Comparison of ENCODE assay signal across 9 mouse cellular contexts in genomic region chr5:111639476-111640287, GRCm38 (mm10).
DNase-seq lines count a peak whose midpoint lies in the region; ATAC-seq and TF ChIP-seq lines count a peak whose summit lies in the region.
"Had no signal": no experiment of that assay in that cellular context is flagged by ENCODE, and none has a peak within 500 bp of the region (broad histone marks: within the 10 kb centered on the region; RNA-seq: fewer than 3 reads in every experiment).

No protein-coding gene starts in this region.

- H3K4me1 ChIP-seq in limb, embryonic 14.5 days (ENCODE audit: control insufficient read depth, insufficient read depth, low read length): peaks cover 11% of the 10 kb centered on the region
- H3K4me1 ChIP-seq in stomach, postnatal 0 days (replicated peaks; ENCODE audit: control insufficient read depth, insufficient read depth): no peaks in the 10 kb centered on the region

- H3K9me3 ChIP-seq in limb, embryonic 14.5 days (ENCODE audit: control insufficient read depth, low read length): no peaks in the 10 kb centered on the region
- H3K9me3 ChIP-seq in stomach, postnatal 0 days (ENCODE audit: control insufficient read depth, low read length): no peaks in the 10 kb centered on the region

- no peaks in the 10 kb centered on the region for H3K27me3 ChIP-seq in limb, embryonic 14.5 days (ENCODE audit: control insufficient read depth, insufficient read depth, low read length)
- H3K27me3 ChIP-seq in stomach, postnatal 0 days (ENCODE audit: control insufficient read depth, insufficient read depth, low read length): no peaks in the 10 kb centered on the region

- peak overlapping the region; percentile 37 for H3K4me2 ChIP-seq in limb, embryonic 14.5 days (replicated peaks; ENCODE audit: low read depth, low read length, severe bottlenecking)
- peak overlapping the region; percentile 41 for H3K4me2 ChIP-seq in stomach, postnatal 0 days (replicated peaks; ENCODE audit: low read depth)

- TF ChIP-seq EP300 in stomach, postnatal 0 days (optimal IDR thresholded peaks at IDR 0.05): no peak

- no peak for ATAC-seq in limb, embryonic 14.5 days (ENCODE audit: low FRiP score, low read depth)
- peak; percentile 21; the same call in 1 of the 2 replicates for ATAC-seq in stomach, postnatal 0 days (ENCODE audit: low FRiP score, low TSS enrichment)

- no peak overlapping the region; the same call in 1 of the 2 replicates for H3K9ac ChIP-seq in limb, embryonic 14.5 days (ENCODE audit: low read depth, low read length, severe bottlenecking)
- H3K9ac ChIP-seq in stomach, postnatal 0 days (ENCODE audit: low read length): peak overlapping the region; percentile 31; the same call in 1 of the 2 replicates

- H3K36me3 ChIP-seq in limb, embryonic 14.5 days (ENCODE audit: control insufficient read depth, insufficient read depth, low read length): no peaks in the 10 kb centered on the region
- no peaks in the 10 kb centered on the region for H3K36me3 ChIP-seq in stomach, postnatal 0 days (ENCODE audit: control insufficient read depth, insufficient read depth, low read length)

- 9% methylated on average over 26 of the region's 29 CpGs for WGBS in limb, embryonic 14.5 days
- WGBS in stomach, postnatal 0 days: 5% methylated on average over 26 of the region's 29 CpGs

- no peak for TF ChIP-seq POLR2A in limb, embryonic 14.5 days (IDR thresholded peaks at IDR 0.05; ENCODE audit: borderline replicate concordance, extremely low read depth, insufficient read depth, insufficient read length)

- H3K4me3 ChIP-seq in limb, embryonic 14.5 days (replicated peaks; ENCODE audit: low read length): no peak overlapping the region; the same call in 1 of the 2 replicates
- H3K4me3 ChIP-seq in stomach, postnatal 0 days (ENCODE audit: low read depth, low read length): no peak overlapping the region

- H3K27ac ChIP-seq in limb, embryonic 14.5 days (replicated peaks; ENCODE audit: low read depth, low read length): no peak overlapping the region
- peak overlapping the region; percentile 53 for H3K27ac ChIP-seq in stomach, postnatal 0 days (replicated peaks)

- no peak for TF ChIP-seq CTCF in stomach, postnatal 0 days (IDR thresholded peaks at IDR 0.05; ENCODE audit: low read depth)

- DNase-seq in embryo, embryonic 9.5 days (ENCODE audit: extremely low spot score): peak; percentile 41
- DNase-seq in embryo, embryonic 10.5 days (ENCODE audit: low spot score): no peak
- DNase-seq in retina, postnatal 1 day: peak; percentile 29
- no peak for DNase-seq in retina, embryonic 14.5 days (ENCODE audit: low spot score)
- DNase-seq in limb, embryonic 14.5 days (ENCODE audit: low spot score): no peak
- no peak for DNase-seq in stomach, postnatal 0 days (ENCODE audit: low spot score)
- no peak for DNase-seq in urinary bladder, postnatal 14 days (ENCODE audit: low spot score)
- no peak for DNase-seq in frontal cortex, postnatal 36 days (ENCODE audit: low spot score in 2 of 2)
- DNase-seq: heart, postnatal 4 days had no signal

Comparison
In these comparisons a context has a peak if more than half of its experiments do, and no peak if none do; other contexts are left out.
1. DNase-seq: peak in embryo, embryonic 9.5 days (single experiment) and retina, postnatal 1 day (single experiment); none in embryo, embryonic 10.5 days (single experiment), retina, embryonic 14.5 days (single experiment), limb, embryonic 14.5 days (single experiment), stomach, postnatal 0 days (single experiment), urinary bladder, postnatal 14 days (single experiment) and frontal cortex, postnatal 36 days (0 of 2).